24 mouse cellular contexts compared by ENCODE assay signal in the genomic region with DNA sequence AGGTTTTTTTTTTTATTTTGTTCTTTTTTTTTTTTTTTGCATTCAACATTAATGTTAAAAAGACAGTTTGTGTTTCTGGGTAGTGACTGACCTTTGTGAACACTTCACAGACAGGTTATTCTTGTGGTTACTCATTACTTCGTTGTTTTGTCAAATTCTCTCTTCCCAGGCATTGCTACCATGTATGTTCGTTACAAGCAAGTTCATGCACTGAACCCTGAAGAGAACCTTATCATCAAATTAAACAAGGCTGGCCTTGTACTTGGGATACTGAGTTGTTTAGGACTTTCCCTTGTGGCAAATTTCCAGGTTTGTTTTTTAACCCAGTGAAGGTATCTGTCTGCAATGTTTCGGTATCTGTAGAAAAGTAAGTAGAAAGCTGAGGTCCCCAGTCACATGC.
"Had no signal": no experiment of that assay in that cellular context is flagged by ENCODE, and none has a peak within 500 bp of the region (broad histone marks: within the 10 kb centered on the region; RNA-seq: fewer than 3 reads in every experiment).

No protein-coding gene starts in this region.

- H3K9ac ChIP-seq: forebrain, postnatal 0 days; heart, embryonic 13.5 days; heart, embryonic 15.5 days; hindbrain, embryonic 13.5 days; hindbrain, embryonic 15.5 days; limb, embryonic 13.5 days; limb, embryonic 15.5 days; liver, embryonic 14.5 days had no signal

- H3K27ac ChIP-seq: heart, adult 2 months; heart, embryonic 13.5 days; heart, embryonic 15.5 days; hindbrain, embryonic 13.5 days; hindbrain, embryonic 15.5 days; hindbrain, postnatal 0 days; kidney, postnatal 0 days; limb, embryonic 13.5 days; limb, embryonic 15.5 days; liver, embryonic 14.5 days had no signal

- H3K27me3 ChIP-seq: heart, embryonic 13.5 days; heart, embryonic 15.5 days; hindbrain, embryonic 13.5 days; hindbrain, embryonic 15.5 days; limb, embryonic 13.5 days; limb, embryonic 15.5 days had no signal

- H3K4me1 ChIP-seq: heart, embryonic 13.5 days; heart, embryonic 15.5 days; hindbrain, embryonic 13.5 days; hindbrain, embryonic 15.5 days; limb, embryonic 13.5 days; limb, embryonic 15.5 days had no signal

- DNase-seq: forebrain, postnatal 0 days; gastrocnemius, postnatal 14 days; gastrocnemius, postnatal 36 days; heart, adult 11 months; heart, adult 2 months; heart, postnatal 14 days; heart, postnatal 36 days; kidney, adult 11 months; kidney, postnatal 25 days; layer of hippocampus, adult 9-11 months; layer of hippocampus, postnatal 36 days; left cerebral cortex, postnatal 4 days; lung, adult 18-20 months had no signal

- H3K4me3 ChIP-seq: heart, adult 2 months; heart, embryonic 13.5 days; heart, embryonic 15.5 days; hindbrain, embryonic 13.5 days; hindbrain, embryonic 15.5 days; limb, embryonic 13.5 days; limb, embryonic 15.5 days had no signal

- H3K4me2 ChIP-seq: heart, embryonic 11.5 days; heart, embryonic 13.5 days; heart, embryonic 15.5 days; hindbrain, embryonic 13.5 days; hindbrain, embryonic 15.5 days; limb, embryonic 13.5 days; limb, embryonic 15.5 days had no signal

- H3K9me3 ChIP-seq: heart, embryonic 13.5 days; heart, embryonic 15.5 days; hindbrain, embryonic 13.5 days; hindbrain, embryonic 15.5 days; limb, embryonic 13.5 days; limb, embryonic 15.5 days had no signal

- ATAC-seq: forebrain, postnatal 0 days; hindbrain, postnatal 0 days; intestine, embryonic 16.5 days had no signal
